Mouse (Mus musculus) cerebellum, adult 2 months (tissue): Measurements from ENCODE around the gene Ikzf3.

Source experiments
- CTCF ChIP-seq: fragments of 200-500 bp; IDR thresholded peaks from 2 replicates; pipeline ENCODE4 v1.5.1; 2011; ENCODE audit warnings: low read depth, mild to moderate bottlenecking, control low read depth, low read length, moderate library complexity, borderline replicate concordance; ENCODE audit not compliant: insufficient read depth
- POLR2A ChIP-seq: fragments of 200-500 bp; IDR thresholded peaks from 2 replicates; pipeline ENCODE4 v1.6.1; 2011; ENCODE audit warnings: low read length, control low read depth, borderline replicate concordance; ENCODE audit not compliant: insufficient read depth

- TF ChIP-seq CTCF (no peak), POLR2A (no peak)
Measured at GRCm38 (mm10) chr11:98492959-98493358, 52.9 kb downstream of the Ikzf3 start.
